Comparison of ENCODE assay signal across 10 mouse cellular contexts in genomic region chr11:70871766-70872330, GRCm38 (mm10). TPM values are rescaled to one million over a fixed set of nuclear protein-coding genes. Genes with fewer than 3 reads are reported as not detected.
DNase-seq lines count a peak whose midpoint lies in the region.
"Had no signal": no experiment of that assay in that cellular context is flagged by ENCODE, and none has a peak within 500 bp of the region (broad histone marks: within the 10 kb centered on the region; RNA-seq: fewer than 3 reads in every experiment).

No protein-coding gene starts in this region.

- intact Hi-C loops in heart, postnatal 25 days (cut with DNase I) = no loop called here

- peak; percentile 49 for DNase-seq in heart, adult 8-10 months (ENCODE audit: low spot score)
- no peak for DNase-seq in heart, postnatal 25 days (ENCODE audit: low spot score)
- DNase-seq in adipocyte (ENCODE audit: low spot score) (peak; percentile 57), liver (no peak), MN1 (ENCODE audit: low spot score) (no peak)
- peak; percentile 43 for DNase-seq in fat pad, adult 2 months (ENCODE audit: extremely low read depth, low read depth, low spot score)
- peak; percentile 8 to 9 for DNase-seq in kidney, postnatal 4 days
- DNase-seq in thymus, postnatal 4 days = no peak
- DNase-seq: cerebellum, adult 9-10 months had no signal

RNA-seq across cellular contexts. Expression of gene Rabep1, which starts 27.3 kb away (rescaled TPM):
- 10 to 100 TPM; 35.9 to 40.8 (median 36.5) TPM for total RNA-seq in heart, adult 8-10 months (2022)
- total RNA-seq in heart, postnatal 25 days (2021) = 10 to 100 TPM; 35.8 to 36.8 TPM

RNA-seq across cellular contexts. Expression of gene Scimp, which starts 59.5 kb away (rescaled TPM):
- total RNA-seq in heart, adult 8-10 months (2022) = under 1 TPM; 0.25 to 0.97 (median 0.53) TPM
- under 1 TPM; 0.55 to 0.64 TPM for total RNA-seq in heart, postnatal 25 days (2021)
- total RNA-seq: layer of hippocampus, postnatal 25 days had no signal

Comparison
In these comparisons a context has a peak if more than half of its experiments do, and no peak if none do; other contexts are left out.
1. DNase-seq: peak in heart, adult 8-10 months (single experiment), adipocyte (single experiment), fat pad, adult 2 months (single experiment) and kidney, postnatal 4 days (2 of 2); none in heart, postnatal 25 days (single experiment), thymus, postnatal 4 days (single experiment), liver (single experiment) and MN1 (single experiment).